Mouse (Mus musculus) midbrain, embryonic 10.5 days (tissue): Measurements from ENCODE around the gene Aqp11. TPM values are rescaled to one million over a fixed set of nuclear protein-coding genes. Genes with fewer than 3 reads are reported as not detected.
A peak's percentile ranks its signal among the peaks of the same experiment; 100 is the strongest.

Source experiments
- DNase-seq: peaks from one replicate; pipeline ENCODE4 v3.0.0-alpha.2; 2017; ENCODE audit warnings: low spot score
- H3K27ac ChIP-seq: fragments of 300-500 bp; sonication (generic); replicated peaks from 2 replicates; pipeline ENCODE4 v1.5.1; 2016; ENCODE audit warnings: mild to moderate bottlenecking
- H3K27me3 ChIP-seq: fragments of 300-500 bp; sonication (generic); 2 replicates; pipeline ENCODE4 v1.6.1; 2016; ENCODE audit warnings: low read depth, mild to moderate bottlenecking; ENCODE audit not compliant: poor library complexity, severe bottlenecking
- H3K36me3 ChIP-seq: fragments of 300-500 bp; sonication (generic); 2 replicates; pipeline ENCODE4 v1.6.1; 2016; ENCODE audit warnings: mild to moderate bottlenecking, moderate library complexity
- H3K4me1 ChIP-seq: fragments of 300-500 bp; sonication (generic); 2 replicates; pipeline ENCODE4 v1.6.1; 2016
- H3K4me3 ChIP-seq: fragments of 300-500 bp; sonication (generic); 2 replicates; pipeline ENCODE4 v1.5.1; 2016; ENCODE audit warnings: mild to moderate bottlenecking, moderate library complexity
- H3K9me3 ChIP-seq: fragments of 300-500 bp; sonication (generic); replicated peaks from 2 replicates; pipeline ENCODE4 v1.6.1; 2016; ENCODE audit warnings: mild to moderate bottlenecking
- WGBS: fragments of 180-500 bp; shearing (Covaris S2); methylation state at CpG from one replicate; pipeline ENCODE4 v1.1.7; 2016; 5-methylcytosine and 5-hydroxymethylcytosine counted together
- polyA plus RNA-seq: library from polyadenylated mRNA; unstranded; fragments of >200 nt; fragmentation: Nextera tagmentation; extraction: Ambion mirVana; gene quantifications from 2 replicates; pipeline ENCODE4 v1.2.1, GENCODE M21; 2016

Aqp11 gene
- polyA plus RNA-seq, 1 experiment from 2014 or later: 5.7 TPM

- Histone ChIP-seq H3K4me1 (peaks cover 63% of the 10 kb centered on the region), H3K27ac (peak overlapping the region; percentile 83), H3K27me3 (peaks cover 22% of the 10 kb centered on the region), H3K4me3 (peak overlapping the region; percentile 73), H3K36me3 (no peaks in the 10 kb centered on the region), H3K9me3 (no peaks in the 10 kb centered on the region)
- no peak for DNase-seq
- WGBS: 6% methylated on average over 12 of the region's 12 CpGs
Measured at GRCm38 (mm10) chr7:97737256-97737637, 842 bp downstream of the Aqp11 start.

- no peaks in the 10 kb centered on the region for H3K9me3 ChIP-seq
- H3K4me3 ChIP-seq: no peak overlapping the region
- no peak overlapping the region for H3K27ac ChIP-seq
- no peak for DNase-seq
- 33% methylated on average over 4 of the region's 4 CpGs for WGBS
- H3K27me3 ChIP-seq: peaks cover 20% of the 10 kb centered on the region
- H3K4me1 ChIP-seq: peaks cover 61% of the 10 kb centered on the region
- H3K36me3 ChIP-seq: no peaks in the 10 kb centered on the region
Measured at GRCm38 (mm10) chr7:97735886-97736420, 2.1 kb downstream of the Aqp11 start.

GRCm38 (mm10) chr7:97735021-97735420 is 3.1 kb downstream of the Aqp11 start:
- 89% methylated on average over 8 of the region's 8 CpGs for WGBS

GRCm38 (mm10) chr7:97733606-97734005 is 4.5 kb downstream of the Aqp11 start:
- peaks cover 69% of the 10 kb centered on the region for H3K4me1 ChIP-seq
- WGBS: 86% methylated on average over 5 of the region's 5 CpGs
- H3K9me3 ChIP-seq: no peaks in the 10 kb centered on the region

More at GRCm38 (mm10) chr7:97735021-97735420, 3.1 kb downstream of the Aqp11 start:
- no peaks in the 10 kb centered on the region for H3K36me3 ChIP-seq
- H3K4me1 ChIP-seq: peaks cover 62% of the 10 kb centered on the region
- no peak overlapping the region for H3K4me3 ChIP-seq
- H3K9me3 ChIP-seq: no peaks in the 10 kb centered on the region
- peaks cover 20% of the 10 kb centered on the region for H3K27me3 ChIP-seq
- H3K27ac ChIP-seq: no peak overlapping the region
- no peak for DNase-seq

GRCm38 (mm10) chr7:97730427-97730826 is 7.7 kb downstream of the Aqp11 start:
- H3K4me3 ChIP-seq: no peak overlapping the region
- H3K36me3 ChIP-seq: peaks cover 12% of the 10 kb centered on the region
- WGBS: 43% methylated on average over 3 of the region's 3 CpGs
- H3K9me3 ChIP-seq: no peaks in the 10 kb centered on the region
- no peaks in the 10 kb centered on the region for H3K27me3 ChIP-seq
- H3K27ac ChIP-seq: no peak overlapping the region
- peak; percentile 56 for DNase-seq
- peaks cover 50% of the 10 kb centered on the region for H3K4me1 ChIP-seq

More at GRCm38 (mm10) chr7:97733606-97734005, 4.5 kb downstream of the Aqp11 start:
- Histone ChIP-seq H3K4me3 (no peak overlapping the region), H3K36me3 (no peaks in the 10 kb centered on the region), H3K27ac (no peak overlapping the region), H3K27me3 (peaks cover 10% of the 10 kb centered on the region)
- DNase-seq: no peak

- Histone ChIP-seq H3K9me3 (no peaks in the 10 kb centered on the region), H3K27me3 (no peaks in the 10 kb centered on the region), H3K27ac (peak overlapping the region; percentile 76), H3K4me3 (0 out of 2 replicates have a peak overlapping the region, but pooled peaks have one; percentile 7), H3K4me1 (peaks cover 42% of the 10 kb centered on the region), H3K36me3 (peaks cover 19% of the 10 kb centered on the region)
- WGBS: 32% methylated on average over 14 of the region's 14 CpGs
- no peak for DNase-seq
Measured at GRCm38 (mm10) chr7:97728666-97729614, 9.1 kb downstream of the Aqp11 start.

- Histone ChIP-seq H3K27ac (no peak overlapping the region), H3K9me3 (no peaks in the 10 kb centered on the region), H3K4me3 (no peak overlapping the region), H3K36me3 (peaks cover 32% of the 10 kb centered on the region), H3K27me3 (no peaks in the 10 kb centered on the region), H3K4me1 (peaks cover 40% of the 10 kb centered on the region)
- DNase-seq: no peak
- 66% methylated on average over 7 of the region's 7 CpGs for WGBS
Measured at GRCm38 (mm10) chr7:97726778-97727177, 11.3 kb downstream of the Aqp11 start.

GRCm38 (mm10) chr7:97726080-97726479 is 12.0 kb downstream of the Aqp11 start:
- WGBS: 82% methylated on average over 7 of the region's 7 CpGs
- no peak for DNase-seq
- Histone ChIP-seq H3K36me3 (peaks cover 33% of the 10 kb centered on the region), H3K27me3 (no peaks in the 10 kb centered on the region), H3K4me1 (peaks cover 34% of the 10 kb centered on the region), H3K4me3 (no peak overlapping the region), H3K27ac (no peak overlapping the region), H3K9me3 (no peaks in the 10 kb centered on the region)

- Histone ChIP-seq H3K36me3 (peaks cover 40% of the 10 kb centered on the region), H3K4me3 (no peak overlapping the region), H3K9me3 (no peaks in the 10 kb centered on the region), H3K27me3 (no peaks in the 10 kb centered on the region), H3K4me1 (peaks cover 27% of the 10 kb centered on the region), H3K27ac (no peak overlapping the region)
- 93% methylated on average over 6 of the region's 6 CpGs for WGBS
- no peak for DNase-seq
Measured at GRCm38 (mm10) chr7:97725401-97725800, 12.7 kb downstream of the Aqp11 start.

- Histone ChIP-seq H3K9me3 (no peaks in the 10 kb centered on the region), H3K4me1 (peaks cover 12% of the 10 kb centered on the region), H3K4me3 (no peak overlapping the region), H3K27me3 (no peaks in the 10 kb centered on the region), H3K27ac (no peak overlapping the region), H3K36me3 (peaks cover 55% of the 10 kb centered on the region)
- WGBS: 90% methylated on average over 11 of the region's 11 CpGs
- no peak for DNase-seq
Measured at GRCm38 (mm10) chr7:97723646-97724538, 14.2 kb downstream of the Aqp11 start.

GRCm38 (mm10) chr7:97722278-97722918 is 15.7 kb downstream of the Aqp11 start:
- Histone ChIP-seq H3K36me3 (peaks cover 70% of the 10 kb centered on the region), H3K27ac (no peak overlapping the region), H3K9me3 (no peaks in the 10 kb centered on the region), H3K4me3 (no peak overlapping the region), H3K27me3 (no peaks in the 10 kb centered on the region), H3K4me1 (0 out of 2 replicates have a peak, but pooled peaks cover 3% of the 10 kb centered on the region)
- no peak for DNase-seq
- 96% methylated on average over 7 of the region's 7 CpGs for WGBS

- H3K9me3 ChIP-seq: no peaks in the 10 kb centered on the region
- DNase-seq: no peak
- no peak overlapping the region for H3K4me3 ChIP-seq
- no peak overlapping the region for H3K27ac ChIP-seq
- no peaks in the 10 kb centered on the region for H3K4me1 ChIP-seq
- WGBS: 81% methylated on average over 5 of the region's 5 CpGs
- no peaks in the 10 kb centered on the region for H3K27me3 ChIP-seq
- H3K36me3 ChIP-seq: peaks cover 76% of the 10 kb centered on the region
Measured at GRCm38 (mm10) chr7:97720109-97720508, 18.0 kb downstream of the Aqp11 start.
